Mouse (Mus musculus): Measurements from ENCODE around the gene Prnp. TPM values are rescaled to one million over a fixed set of nuclear protein-coding genes. Genes with fewer than 3 reads are reported as not detected.

Prnp gene
- 10 to 100 TPM; 80.3 to 88.6 TPM for total RNA-seq (2021)
- long read RNA-seq, experiment 1, transcript Prnp-201 (3 exons, 2,184 nt), result major isoform, 142 of 176 reads
- long read RNA-seq, experiment 1, partial matches to known transcripts, result 25 of 176 reads
- long read RNA-seq, experiment 1, other reads (novel, unspliced or antisense), result 9 of 176 reads
- long read RNA-seq, experiment 2, transcript Prnp-201 (3 exons, 2,184 nt), result major isoform, 140 of 153 reads
- long read RNA-seq, experiment 2, partial matches to known transcripts, result 8 of 153 reads
- long read RNA-seq, experiment 2, other reads (novel, unspliced or antisense), result 5 of 153 reads

DNA sequence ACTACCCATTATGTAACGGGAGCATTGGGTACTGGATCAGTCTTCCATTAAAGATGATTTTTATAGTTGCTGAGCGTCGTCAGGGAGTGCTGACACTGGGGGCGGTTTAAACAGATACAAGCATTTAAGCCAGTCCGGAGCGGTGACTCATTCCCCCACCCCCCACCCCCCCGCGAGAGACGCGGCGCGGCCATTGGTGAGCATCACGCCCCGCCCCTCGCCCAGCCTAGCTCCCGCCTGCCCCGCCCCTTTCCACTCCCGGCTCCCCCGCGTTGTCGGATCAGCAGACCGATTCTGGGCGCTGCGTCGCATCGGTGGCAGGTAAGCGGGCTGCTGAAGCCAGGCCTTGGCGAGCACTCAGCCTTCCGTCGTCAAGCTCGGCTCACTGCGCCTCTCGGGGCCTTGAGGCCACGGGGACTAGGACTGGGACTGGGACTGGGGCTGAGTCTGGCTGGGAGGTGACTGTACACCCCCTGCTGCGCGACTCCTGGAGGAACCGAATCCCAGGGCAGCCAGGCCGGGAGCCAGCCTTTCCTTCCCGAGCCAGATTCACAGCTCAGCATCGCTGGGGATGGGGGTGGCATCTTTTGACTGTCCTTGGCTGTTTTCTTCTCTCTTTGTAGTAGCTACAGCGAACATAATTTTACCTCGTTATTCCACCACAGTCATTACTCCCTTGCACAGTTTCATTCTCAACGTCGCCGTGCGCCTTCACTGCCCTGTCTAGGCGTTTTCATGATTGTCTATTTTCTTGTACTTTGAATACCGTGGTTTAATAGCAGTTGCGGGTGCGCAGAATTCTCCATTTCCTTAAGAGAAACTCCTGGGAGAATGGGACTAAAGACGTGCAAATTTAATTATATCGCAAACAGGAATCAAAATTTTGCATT, at the start of gene Prnp, which contains the start of gene Prn:
Gene Prnp, plus strand, starts transcription at position 246 of the 890 bp plus-strand sequence.
Gene Prn, plus strand, starts transcription at position 275 of the 890 bp plus-strand sequence.
- peak; percentile 92 for DNase-seq

DNA sequence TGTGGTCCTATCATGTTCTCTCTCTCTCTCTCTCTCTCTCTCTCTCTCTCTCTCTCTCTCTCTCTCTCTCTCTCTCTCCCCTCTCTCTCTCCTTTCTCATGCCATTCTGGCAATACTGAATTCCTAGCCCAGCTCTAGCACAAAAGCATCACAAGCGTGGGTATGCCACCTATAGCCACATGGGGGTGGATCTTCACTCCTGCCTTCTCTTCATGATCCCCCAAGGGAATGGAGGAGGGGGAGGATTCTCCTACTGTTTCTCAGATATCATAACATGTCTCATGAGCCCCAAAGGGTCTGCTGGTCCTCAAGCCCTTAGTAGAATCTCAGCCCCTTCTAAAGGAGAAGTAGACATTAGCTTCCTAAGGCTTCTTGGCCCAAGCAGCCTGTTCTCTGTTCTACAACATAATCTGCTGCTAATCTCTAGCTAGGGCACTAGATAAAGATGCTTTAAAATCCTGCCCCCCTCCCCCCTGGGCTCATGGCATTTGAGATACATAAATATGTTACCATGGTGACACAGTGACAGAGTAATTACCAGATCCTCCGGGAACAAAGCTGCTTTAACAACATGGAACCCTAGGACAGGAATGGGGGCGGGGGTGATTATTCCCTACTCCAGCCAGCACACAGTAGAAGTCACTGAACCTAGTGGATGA, 47.0 kb upstream of the Prnp start:
- no peak for DNase-seq

DNA sequence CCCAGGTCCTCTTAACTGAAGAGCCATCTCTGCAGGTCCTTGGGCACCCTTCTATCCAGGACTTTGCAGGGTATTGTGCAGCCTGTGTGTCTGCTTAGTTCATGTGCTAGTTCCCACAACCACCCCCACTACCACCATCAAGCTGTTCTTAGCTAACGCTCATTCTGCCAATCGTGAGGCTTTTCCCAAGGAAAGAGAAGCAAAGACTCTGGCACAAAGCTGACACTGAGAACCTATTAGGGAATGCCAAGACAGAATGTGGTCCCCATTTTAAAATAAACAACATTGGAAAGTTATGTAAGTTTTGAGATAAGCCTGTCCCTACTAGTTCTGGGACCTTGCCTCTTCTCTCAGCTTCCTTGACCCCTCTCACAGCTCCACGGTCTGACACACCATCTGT, 46.3 kb upstream of the Prnp start:
- DNase-seq, result no peak

DNA sequence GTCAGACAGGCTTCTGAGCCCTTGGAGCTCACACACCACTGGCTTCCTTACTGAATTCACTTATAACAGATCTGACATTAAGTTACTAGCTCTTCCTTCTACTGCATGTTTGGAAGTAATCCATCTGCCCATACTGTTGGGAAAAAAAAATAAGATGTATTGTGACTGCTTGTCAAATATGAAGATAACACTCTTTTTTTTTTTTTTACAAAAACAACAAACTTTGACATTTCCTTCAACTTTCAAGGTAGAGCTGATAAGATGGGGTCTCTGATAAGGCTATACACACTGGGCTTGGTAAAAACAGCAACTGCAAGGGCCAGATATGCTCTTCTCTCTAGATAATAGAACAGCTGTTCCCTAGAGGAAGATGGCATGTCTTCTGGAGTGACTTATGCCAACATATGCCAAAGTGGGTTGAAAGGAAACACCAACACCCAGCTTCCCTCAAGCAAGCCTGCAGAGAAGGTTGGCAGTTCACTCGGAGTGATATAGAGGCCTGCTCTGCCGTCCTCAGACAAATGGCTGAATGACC, 45.4 kb upstream of the Prnp start:
- DNase-seq, result no peak

DNA sequence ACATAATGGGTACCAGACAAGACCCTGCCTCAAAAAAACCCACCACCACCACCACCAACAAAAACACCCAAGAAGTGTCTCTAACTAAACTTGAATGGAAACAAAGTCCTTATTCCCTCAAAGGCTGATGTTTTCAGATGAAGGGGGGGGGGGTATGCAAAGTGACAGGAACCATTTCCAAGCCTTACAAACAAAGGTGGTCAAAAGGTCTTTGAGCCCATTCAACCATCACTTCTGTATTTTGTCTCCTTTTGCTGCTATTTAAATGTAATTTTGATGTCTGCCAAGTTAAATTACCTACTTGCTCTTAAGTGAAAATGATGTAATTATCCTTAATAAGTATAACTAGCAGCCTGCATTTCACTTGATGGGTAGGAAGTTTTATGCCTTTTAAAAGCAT, 43.1 kb upstream of the Prnp start:
- DNase-seq, result no peak

DNA sequence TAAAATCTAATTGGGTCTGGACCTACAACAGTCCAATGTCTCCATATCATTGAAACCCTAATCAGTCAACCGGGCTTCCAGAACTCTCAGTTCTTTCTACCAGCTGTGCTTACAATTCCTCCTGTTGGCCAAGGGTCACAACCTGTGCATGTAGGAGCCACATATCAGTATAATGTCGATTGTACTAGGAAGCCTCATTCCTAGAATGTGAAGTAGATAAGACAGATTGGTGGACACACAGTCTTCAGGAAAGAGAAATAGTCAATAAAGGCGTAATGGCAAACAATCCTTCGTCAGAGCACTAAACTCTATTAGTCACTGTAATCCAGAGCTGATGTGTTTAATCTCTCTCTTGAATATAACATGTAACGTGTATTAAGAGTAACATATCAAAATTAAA, 40.7 kb upstream of the Prnp start:
- DNase-seq, result no peak

DNA sequence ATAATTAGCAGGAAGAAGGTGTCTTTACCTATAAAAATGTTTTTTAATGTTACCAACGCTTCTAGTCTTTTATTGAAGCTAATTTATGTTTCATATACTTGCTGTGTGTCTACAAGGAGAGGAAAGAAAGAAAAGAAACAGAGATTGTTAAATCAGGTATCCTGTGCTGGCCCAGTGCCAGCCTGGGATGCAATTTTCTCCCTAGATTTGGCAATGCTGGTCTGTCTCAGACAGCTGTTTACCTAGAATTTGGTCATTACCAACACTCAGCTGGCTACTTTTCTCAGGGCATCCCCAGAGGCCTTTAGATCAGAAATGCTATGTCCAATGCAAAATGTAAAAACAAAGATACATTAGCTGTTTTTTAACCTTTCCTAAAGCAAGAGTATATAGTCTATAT, 36.4 kb upstream of the Prnp start:
- DNase-seq, result no peak

DNA sequence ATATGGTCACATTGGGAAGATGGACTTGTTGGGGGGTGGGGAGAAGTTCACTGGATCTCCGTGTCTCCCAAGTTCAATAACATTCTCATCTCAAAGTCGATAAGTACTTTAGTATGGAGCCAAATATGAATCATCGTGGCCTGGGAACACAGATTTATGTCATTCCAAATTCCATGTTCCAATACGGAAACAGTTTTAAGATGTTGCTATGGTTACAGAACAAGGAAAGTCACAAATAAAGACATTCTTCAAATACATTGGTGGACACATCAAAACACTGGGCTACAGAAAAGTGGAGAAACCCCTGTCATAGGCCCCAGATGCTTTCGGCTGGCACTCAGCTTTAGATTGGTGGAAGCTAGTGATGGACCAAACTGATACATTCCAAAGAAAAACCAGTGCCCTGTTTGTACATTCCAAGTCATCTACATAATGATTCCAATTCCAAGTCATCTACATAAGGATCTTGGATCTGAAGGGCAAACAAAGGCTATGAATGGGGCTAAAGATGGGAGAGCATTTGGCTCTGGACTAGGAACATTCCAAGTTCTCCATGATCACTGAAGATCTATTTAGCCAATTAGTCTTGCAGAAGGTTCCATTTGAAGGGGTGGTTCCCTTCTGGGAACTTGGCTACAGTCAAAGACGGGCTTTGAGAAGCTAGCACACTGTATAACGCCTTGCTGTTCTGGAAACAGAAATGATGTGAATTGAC, 33.0 kb upstream of the Prnp start:
- no peak for DNase-seq

DNA sequence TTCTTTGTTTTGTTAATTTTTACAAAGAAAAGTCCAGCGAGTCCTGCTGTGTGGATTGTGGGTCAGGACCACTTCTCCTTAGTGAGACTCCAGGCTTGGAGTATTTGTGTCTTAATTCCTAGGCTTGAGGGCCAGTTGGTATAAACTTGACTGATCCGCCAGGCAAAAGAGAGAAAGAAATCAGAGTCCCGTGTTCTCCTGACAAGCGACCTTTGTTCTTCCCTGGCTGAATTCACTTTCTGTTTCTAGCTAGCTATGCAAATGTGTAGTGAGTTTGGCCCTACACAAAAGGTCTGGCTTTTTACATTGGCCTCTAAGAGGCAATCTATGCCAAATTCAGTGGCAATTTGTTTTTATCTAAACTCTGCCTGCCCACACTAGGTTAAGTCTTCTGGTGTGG, 28.0 kb upstream of the Prnp start:
- DNase-seq, result no peak

DNA sequence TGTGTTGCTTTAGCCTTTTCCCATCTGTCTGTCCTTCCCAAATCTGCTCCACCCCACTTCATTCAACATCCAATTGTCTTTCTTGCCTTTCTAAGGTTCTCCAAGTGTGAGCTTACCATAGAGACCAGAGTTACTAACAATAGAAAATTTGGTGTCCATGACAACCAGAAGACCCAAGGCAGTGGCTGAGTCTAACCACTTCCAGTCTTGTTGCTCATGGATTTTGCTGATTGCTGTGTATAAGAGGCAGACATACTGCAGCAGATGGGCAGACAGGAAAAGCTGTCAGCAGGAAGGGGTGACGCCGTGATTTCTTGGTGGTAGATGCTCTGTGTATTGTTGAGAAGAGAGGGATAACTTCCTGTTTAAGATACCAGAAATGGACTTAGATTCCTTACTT, 26.6 kb upstream of the Prnp start:
- no peak for DNase-seq

DNA sequence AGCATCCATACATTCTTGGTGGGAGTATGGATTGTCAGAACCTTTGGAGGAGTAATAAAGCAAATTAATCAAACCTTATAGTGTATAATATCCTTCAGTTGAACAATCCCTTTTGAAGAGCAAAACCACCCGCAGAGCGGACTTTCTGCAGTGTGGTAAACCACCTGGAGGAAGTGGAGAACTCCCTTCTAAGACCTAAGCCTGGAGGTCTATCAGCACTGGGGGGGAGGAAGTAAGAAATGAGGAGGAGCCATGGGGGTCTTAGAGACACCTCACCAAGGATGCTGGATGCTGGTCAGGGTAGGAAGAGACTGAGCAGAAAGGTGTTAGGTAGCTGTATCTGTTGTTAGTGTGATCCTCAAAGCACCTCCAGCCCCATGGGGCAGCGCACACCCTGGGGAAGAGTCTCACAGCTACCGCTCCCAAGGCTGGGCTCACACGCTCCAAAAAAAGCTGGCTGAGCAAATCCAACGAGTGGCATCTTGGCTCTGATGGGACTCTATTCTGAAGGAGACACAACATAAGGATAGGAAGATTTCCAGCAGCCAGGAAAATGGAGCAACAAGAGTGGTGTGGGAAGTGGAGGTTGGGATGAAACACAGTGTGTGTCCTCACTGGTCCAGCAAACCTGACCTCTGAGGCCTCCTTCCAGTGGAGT, 23.1 kb upstream of the Prnp start:
- DNase-seq, result no peak

DNA sequence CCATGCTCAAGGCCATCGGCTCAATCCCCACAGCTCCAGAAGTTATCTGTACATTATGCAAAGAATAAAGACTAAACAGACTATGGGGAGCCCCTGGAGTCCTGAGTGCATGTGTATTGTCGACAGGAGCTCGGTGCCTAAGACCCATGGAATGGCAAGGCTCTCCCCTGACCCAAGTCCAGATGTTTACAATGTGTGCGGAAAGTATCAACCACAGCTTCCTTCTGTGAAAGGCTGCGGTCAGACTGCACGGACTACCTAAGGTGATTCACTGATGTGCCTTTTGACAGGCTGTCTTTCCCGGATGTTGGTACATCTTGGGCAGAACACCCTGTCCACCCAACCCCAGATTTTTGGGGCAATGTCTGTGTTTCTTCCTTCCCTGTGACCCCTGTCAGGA, 21.5 kb upstream of the Prnp start:
- no peak for DNase-seq

DNA sequence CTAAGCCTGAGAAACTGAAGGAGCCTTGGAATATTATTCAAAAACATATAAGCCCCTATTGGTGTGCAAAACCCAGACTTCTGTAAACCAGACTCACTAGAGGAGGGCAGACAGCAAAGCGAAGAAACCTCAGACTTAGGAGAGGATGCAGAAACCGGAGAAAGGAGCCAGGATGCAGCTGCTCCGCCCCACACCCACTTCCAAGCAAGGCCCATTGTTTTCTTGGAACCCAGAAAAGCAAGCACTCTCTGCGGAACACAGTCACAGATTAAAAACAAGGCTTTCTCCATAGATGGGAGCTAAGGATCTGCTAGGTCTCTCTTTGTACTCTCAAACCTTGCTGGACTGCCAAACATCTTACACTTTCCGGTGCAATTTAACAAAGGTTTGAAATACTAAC, 17.2 kb upstream of the Prnp start:
- no peak for DNase-seq

DNA sequence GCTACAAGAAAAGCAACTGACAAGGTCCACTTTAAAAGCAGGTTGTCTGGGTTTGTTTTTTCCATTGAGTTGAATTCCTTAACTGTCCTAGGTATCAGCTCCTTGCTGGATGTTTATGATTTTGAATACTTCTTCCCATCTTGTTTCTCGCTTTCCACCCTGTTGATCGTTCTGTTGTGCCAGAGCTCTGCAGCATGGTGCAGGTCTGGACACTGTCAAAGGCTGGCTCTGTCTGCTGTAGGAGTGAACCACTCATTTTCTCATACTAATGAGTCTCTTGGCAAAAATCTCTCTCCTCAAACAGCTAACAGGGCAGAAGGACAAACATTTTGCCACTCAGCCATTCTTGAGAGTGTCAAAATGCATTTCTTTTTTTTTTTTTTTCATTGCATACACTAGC, 14.6 kb upstream of the Prnp start:
- no peak for DNase-seq

DNA sequence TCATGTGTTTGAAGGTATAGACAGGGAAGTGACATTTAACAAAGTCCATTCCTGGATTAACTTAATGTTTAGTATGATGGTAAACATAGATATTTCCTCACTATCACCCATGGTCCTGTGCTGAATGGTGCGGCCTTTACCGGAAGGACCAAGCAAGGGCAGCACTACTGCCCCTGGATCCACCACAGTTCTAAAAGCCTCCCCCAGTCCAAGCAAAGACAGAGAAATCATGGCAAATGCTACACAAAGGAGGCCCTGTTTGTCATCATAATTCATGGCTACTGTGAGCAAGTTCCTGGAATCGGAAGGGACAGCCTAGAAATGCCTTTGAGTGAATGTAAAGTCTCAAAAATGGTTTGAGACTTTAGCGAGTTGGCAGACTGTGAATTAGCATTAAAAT, 13.7 kb upstream of the Prnp start:
- DNase-seq, result no peak

DNA sequence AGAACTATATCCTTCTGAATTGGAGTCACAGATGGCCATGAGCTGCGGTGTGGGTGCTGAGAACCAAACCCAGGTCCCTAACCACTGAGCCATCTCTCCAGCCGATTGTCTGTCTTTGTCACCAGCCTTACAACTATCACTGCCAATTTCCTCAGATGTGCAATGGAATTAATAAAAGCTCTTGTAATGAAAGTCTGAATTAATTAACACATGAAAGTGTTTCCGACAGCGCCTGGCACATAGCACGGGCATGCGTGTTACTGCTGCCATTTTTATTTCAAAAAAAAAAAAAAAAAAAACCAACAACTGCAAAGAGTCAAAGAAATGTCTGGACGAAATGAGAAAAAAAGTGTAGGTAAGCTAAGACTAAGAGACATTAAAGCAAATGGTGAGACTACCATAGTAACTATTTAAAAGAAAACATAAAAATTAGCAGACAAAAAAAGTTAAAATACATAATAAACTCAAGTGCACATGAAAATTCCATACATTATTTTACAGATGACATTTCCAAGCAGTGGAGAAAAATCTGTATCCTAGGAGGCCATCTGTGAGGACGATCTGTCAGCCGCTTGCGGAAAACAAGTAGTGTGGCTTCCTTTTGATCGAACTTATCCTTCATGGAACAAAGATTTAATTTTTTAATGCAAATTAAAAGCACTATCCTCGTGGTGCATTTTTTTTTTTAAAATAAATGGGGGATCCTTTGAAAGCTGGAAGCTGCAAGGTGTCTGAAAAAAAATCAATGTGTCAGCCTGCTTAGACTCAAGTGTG, 12.2 kb upstream of the Prnp start:
- no peak for DNase-seq

DNA sequence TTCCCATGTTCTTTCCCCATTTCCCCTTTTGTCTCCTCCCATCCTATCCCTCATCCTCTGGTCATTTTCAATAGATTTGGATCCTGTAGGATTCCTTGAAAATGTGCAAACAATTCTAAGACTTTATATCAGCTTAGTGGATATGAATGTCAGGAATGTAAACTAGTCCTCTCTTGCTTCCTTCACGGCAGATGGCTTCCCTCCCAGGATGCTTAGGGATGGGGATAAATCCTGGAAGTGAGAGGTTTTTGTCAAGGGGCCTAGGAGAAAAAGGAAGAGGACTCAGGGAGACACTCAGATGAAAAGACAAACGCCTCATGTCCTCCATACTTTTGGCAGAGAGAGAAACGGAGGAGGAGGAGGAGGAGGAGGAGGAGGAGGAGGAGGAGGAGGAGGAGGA, 7.3 kb upstream of the Prnp start:
- no peak for DNase-seq

DNA sequence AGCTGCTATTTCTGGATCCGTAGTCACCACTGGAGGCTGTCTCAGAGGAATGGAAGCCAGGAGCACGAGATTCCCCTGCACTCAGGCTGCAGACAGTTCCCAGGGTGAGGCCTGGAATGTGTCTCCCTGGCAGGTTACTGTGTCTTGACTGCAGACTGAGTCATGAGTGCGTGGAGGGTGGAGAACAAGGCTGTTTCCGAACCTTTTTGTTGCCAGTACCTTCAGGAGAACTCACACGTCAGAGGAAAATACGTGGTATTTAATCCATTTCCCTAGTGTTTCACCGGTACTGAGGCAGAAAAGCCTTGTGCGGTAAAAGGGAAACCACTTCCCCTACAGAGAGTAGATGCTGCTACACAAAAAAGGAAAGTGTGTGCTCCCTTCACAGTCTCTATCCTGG, 6.9 kb upstream of the Prnp start:
- peak; percentile 27 for DNase-seq

DNA sequence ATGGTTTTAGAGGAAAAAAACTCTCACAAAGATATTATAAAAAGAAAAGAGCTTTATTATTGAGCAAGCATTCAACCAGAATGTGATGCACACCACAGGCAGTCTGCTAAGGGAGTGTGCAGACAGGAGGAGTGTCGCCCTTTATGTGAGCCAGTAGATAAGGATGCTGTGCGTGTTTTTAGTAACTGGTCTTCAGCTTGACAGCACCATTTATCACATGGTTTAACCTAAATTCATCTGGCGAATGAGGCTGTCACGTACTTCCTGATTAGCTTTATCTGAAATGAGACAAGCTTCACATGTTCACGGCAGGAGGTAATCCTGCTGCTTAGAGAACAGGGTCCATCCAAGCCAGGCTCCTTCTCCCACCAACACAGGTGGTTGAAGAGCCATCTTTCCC, 4.7 kb upstream of the Prnp start:
- no peak for DNase-seq

DNA sequence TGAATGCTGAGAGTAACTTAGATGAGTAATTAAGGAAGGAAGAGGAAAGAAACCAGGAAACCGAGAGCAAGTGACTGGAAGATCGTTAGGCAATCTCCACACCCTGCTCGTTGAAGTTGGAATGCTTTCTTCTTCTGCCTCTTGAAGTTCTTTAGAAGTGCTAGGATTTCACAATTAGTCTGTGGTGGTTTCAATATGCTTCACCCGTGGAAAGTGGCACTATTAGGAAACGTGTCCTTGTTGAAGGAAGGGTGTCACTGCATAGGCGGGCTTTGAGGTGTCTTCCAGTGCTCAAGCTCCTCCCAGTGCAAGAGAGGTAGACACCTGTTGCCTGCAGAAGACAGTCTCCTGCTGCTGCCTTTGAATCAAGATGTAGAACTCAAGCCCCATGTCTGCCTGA, 4.0 kb upstream of the Prnp start:
- no peak for DNase-seq

DNA sequence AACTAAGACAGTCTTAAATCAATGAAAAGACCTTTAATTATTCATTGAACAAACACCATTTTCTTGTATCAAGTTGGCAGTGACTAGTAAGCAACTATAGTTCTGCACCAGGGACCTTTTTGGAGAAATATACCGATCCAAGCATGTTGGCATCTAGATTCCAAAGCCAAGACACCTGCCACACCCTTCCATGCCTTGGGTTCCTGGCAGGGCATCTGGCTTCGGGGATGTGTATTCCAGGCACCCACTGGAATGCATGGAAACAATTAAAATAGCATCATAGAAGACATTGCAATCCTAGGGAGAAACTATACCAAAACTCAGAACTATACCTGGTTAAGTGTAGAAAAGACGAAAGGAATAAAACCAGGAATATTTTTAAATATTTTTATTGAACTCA, 3.5 kb upstream of the Prnp start:
- DNase-seq, result no peak

Data from gastrocnemius, postnatal 10 days (tissue).